Mouse (Mus musculus) adrenal gland, adult 18-20 months (tissue): ENCODE results near the gene Scnn1a. TPM values are rescaled to one million over a fixed set of nuclear protein-coding genes. Genes with fewer than 3 reads are reported as not detected.

Experiments
- DNase-seq, 2 experiments: peaks; one replicate each; pipeline ENCODE4 v3.0.0; 2021 to 2022; ENCODE audit warnings: low spot score in 2 of 2
- total RNA-seq, 2 experiments: library from RNA; stranded (reverse); gene quantifications; 1 replicate in 1 of 2; 2 replicates in 1 of 2; pipeline ENCODE4 v1.2.3; 2021

The Scnn1a gene
- total RNA-seq, 2 experiments from 2014 or later = 1.3 to 1.7 TPM

DNA sequence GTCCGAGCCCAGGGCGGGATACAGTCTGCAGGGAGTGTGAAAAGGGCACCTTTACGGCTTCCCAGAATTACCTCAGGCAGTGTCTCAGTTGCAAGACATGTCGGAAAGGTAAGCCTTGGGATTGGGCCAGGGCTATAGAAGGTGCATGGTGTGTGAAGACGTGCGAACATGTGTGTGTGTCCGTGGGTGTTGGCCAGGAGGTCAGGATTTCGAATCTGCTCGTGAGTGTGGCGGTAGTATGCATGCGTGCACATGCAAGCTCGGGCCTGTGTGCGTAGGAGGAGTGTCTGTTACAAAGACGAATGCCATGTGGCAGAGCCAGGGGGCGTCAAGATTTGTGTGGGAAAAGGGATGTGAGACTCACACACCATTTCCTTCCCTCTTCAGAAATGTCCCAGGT lies 36.9 kb downstream of the Scnn1a start:
- no peak for DNase-seq

DNA sequence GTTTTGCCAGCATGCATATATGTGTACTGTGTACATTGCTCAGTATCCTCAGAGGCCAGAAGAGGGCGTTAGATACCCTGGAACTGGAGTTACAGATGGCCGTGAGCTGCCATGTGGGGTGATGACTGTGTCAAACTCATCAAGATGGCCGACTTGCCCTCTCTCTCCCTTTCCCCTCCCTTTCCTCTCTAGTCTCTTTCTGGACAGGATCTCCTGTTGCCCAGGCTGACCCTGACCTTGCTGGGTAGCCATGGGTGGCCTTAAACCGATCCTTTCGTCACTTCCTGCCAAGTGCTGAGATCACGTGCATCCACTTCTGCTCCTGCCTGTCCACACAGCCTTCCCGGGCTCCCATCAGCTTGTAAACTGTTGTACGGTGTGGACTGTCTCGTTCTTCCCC lies 39.5 kb downstream of the Scnn1a start:
- no peak for DNase-seq

DNA sequence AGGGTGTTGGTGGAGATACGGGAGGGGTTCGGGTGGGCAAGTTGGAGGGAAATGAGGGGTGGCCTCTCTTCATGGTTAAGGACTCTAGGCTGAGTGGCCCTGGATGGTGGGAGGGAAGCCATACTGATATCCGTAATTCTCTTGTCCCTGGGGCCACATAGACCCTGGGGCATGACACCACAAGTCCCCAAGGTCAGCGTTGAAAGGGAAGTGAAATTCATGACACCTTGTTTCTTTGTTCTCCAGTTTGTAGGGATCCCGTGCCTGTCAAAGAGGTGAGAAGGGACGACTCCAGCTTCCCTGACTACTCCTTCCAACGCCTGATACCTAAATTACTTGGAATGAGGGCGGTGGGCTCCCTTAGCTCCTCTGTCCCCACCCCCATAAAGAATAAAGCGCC lies 40.4 kb downstream of the Scnn1a start:
- DNase-seq = no peak

DNA sequence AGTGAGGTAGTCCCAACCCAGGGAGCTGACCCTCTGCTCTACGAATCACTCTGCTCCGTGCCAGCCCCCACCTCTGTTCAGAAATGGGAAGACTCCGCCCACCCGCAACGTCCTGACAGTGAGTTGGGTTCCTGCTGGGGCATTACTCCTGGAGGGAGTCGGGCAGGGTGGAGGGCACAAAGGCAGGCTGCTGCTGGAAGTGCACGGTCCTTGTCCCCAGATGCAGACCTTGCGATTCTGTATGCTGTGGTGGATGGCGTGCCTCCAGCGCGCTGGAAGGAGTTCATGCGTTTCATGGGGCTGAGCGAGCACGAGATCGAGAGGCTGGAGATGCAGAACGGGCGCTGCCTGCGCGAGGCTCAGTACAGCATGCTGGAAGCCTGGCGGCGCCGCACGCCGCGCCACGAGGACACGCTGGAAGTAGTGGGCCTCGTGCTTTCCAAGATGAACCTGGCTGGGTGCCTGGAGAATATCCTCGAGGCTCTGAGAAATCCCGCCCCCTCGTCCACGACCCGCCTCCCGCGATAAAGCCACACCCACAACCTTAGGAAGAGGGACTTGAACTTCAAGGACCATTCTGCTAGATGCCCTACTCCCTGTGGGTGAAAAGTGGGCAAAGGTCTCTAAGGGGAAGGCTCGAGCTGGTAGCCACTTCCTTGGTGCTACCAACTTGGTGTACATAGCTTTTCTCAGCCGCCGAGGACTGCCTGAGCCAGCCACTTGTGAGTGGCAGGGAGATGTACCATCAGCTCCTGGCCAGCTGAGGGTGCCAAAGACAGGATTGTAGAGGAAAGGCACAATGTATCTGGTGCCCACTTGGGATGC lies 41.2 kb downstream of the Scnn1a start:
- peak in 1 of 2 experiments; percentile 44 for DNase-seq

DNA sequence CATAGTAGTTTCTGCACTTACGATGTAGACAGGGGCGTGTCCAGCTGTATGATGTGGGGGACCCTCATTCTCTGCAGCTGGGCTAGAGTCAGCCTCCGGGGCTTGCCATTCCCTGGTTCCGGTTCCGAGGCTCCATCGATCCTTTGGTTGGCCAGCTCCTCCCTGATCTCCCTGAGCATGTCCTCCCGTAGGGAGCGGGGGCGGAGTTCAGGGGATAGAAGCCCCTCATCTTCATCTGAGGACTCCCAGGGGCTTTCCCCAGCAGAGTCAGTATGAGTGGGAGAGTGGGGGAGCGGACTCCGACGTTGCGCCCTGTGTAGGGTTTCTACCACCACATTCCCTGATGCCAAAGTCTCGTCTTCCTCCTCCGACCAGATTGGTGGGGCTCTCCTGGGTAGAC lies 42.6 kb downstream of the Scnn1a start:
- DNase-seq = no peak

DNA sequence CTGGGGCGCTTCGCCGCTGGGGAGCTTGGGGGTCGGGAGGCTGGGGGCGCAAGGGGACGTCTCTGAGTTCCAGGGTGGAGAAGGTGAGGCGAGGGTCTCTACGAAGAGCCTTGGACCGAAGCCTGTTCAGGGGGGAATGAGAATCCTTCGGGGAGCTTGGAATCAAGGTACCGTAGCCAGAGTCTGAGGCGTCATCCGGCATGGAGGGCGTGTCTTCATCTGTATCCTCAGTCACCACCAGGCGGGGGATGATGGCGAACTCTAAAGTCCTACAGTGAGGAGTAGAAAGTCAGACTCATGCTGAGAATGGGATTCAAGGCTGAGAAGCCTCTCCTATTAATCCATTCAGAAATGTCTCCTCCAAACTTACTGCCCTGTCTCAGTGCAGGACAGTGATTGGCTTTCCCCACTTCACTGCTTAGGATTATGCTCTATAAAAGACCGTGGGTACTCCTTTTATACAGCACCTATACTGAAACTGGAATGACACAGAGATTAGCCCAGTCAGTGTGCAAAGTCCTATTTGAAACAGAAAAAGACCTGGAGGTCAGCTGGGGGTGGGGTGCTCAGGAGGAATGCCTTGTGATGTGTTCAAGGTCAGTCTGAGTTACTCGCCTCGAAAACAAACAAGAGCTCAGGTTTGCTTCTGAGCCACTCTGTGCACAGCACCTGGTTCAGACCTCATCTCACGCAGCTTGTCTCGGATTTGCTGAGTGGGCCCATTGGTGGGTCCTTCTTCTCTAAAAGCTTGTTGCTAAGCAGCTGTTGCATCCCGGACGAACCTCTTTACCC lies 43.2 kb downstream of the Scnn1a start:
- DNase-seq = no peak

DNA sequence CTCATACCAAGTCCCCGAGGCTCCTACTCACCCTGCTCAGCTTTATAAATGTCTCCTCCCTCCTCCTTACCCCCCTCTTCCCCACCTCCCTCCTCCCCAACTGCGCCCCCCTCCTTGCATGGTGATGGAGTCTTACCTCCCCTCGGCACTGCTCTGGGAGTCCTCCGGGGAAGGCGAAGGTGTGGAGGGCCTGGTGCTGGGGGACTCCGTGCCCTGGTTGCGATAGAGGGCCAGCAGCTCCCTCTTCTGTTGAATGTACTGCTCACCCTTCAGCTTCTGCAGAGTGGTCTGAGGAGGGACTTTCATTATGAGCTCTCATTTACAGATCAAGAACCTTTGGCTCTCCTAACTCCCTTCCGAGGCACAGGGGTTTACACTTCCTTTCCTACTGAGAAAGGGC lies 44.0 kb downstream of the Scnn1a start:
- DNase-seq = no peak

DNA sequence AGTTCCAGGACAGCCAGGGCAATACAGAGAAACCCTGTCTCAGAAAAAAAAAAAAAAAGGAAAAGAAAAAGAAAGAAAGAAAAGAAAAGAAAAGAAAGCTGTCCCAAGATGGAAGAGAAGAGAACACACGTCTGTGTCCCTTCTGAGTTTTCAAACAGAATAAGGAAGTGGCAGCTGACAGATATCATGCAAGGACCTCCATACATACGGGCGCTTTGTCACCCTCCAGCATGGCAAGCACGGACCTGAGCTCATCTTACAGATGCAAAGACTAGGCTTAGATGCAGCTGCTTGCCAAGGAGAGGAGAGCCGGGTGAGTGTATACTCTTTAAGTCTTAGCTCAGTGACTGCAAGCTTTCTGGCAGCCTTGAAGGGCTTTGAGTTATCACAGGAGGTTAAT lies 45.1 kb downstream of the Scnn1a start:
- DNase-seq = no peak

DNA sequence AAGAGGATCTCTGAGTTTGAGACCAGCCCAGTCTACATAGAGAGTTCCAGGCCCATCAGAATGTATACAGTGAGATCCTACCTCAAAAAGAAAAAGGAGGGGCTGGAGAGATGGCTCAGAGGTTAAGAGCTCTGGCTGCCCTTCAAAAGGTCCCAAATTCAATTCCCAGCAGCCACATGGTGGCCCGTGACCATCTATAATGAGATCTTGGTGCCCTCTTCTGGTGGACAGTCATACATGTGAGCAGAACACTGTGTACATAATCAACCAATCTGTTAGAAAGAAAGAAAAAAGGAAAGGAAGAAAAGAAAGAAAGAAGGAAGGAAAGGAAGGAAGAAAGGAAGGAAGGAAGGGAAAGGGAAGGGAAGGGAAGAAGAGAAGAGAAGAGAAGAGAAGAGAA lies 45.7 kb downstream of the Scnn1a start:
- no peak for DNase-seq

DNA sequence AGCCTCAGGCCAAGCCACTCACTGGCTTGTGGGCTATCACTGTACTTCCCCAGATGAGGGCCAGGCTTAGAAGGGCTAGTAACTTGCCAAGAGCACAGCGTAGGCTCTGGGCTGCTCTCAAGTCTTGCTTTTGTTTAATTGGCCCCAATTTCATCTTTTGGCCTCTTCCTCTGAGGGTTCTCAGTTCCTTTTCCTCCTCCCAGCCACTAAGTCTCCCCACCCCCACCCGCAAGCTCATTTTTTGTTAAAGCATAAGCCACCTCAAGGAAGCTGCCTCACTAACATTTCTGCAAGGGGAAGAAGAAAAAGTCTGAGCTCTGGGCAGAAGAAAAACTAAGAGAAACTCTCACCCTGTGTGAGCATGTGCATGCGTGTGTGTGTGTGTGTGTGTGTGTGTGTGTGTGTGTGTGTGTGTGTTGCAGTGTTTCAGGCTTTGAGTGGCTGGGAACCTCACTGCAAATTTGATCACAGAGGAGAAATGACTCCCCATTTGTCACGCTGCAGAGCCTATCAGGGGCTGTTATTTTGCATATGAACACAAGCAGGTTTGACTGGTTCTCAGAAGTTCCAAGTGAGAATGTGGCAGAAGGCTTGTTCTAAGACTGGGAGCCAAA lies 47.4 kb downstream of the Scnn1a start:
- no peak for DNase-seq

DNA sequence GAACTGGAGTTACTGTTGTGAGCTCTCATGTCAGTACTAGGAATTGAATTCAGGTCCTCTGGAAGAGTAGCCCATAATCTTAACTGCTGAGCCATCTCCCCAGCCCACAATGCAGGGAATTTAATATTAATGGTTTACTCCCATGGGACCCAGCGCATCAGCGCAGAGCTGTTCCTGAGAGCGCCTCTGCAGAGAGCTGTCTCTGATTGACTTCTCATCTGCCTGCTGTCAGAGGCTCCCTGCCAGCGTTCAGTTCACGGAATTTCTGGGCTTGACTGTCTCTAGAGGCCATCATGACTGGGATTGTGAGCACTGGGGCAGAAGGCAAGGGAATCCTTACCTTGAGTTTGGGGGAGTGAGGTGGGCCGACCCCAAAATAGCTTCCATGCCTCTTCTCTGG lies 56.6 kb downstream of the Scnn1a start:
- no peak for DNase-seq

DNA sequence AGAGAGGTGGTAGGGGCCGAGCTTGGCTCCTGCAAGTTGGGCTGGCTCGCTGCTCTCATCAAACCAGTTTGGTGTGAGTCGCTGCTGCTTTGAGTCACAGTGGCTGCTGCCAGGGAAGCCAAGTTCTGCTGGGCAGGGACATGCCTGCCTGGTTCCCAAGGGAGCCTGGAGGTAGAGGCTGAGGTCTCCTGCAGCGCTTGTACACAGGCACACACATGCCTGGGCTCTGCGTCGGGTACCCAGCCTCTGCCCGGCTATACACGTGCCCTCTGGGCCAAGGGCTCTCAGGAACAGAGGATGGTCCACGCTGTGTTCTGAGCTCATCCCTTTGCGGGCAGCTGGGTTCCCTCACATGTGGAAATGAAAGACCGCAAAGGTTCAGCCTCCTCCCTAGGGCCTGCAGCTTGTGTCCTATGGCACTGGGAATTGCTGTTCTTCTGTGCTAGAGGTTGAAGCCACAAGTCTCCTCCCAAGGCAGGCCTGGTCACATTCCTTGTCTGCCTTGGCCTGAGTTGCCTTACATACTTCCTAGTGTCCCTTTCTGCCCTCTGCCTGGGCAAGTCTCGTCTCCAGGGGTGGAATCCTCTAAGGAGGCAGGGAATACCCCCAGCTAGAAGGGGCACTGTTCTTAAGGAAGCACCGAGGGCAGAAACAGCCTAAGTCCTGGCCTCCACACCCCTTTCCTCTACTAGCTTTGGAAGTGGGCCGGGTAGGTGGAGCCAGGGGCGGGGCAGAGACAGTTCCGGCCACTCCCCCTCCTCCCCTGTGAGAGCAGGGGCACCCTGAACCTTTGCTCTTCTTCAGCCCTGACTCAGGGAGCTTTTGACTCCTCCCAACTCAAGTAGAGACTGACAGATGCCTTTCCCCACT lies 57.4 kb downstream of the Scnn1a start:
- peak; percentile 58 to 76 for DNase-seq

DNA sequence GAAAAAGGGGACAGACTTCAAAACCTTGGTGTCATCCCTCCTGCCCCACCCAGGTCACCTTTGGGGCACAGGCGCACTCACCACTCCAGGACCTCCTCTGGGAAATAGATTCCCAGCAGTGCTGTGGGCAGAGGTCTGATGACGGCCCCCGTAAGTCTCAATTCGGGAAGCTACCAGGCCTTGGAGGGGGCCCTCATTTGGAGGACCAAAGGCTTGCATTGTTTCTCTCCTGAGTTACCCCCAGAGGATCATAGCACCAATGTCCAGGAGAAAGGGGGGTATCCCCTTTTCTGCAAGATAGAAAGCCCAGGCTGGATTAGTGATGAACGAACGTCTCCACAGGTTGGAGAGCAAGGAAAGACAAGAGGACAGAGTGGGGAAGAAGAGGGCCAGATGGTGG lies 58.2 kb downstream of the Scnn1a start:
- DNase-seq = no peak

DNA sequence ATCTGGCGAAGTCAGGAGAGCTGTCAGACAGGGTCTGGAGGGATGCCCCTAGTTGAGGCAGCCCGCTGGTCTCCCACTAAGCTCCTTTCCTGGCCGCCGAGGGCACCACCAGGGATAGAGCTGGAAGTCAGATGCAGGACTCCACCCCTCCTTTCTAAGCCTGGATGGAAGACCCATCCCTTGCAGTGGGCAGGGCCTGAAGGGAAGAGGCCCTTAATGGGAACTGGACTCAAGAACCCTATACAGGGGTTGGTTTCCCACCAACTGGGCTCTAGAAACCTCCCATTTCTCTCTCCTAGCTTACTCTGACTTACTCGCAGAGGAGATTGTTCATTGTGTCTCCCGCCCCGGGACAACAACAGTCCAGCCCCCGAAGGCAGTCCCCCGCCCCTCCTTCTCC lies 59.3 kb downstream of the Scnn1a start:
- DNase-seq = no peak

DNA sequence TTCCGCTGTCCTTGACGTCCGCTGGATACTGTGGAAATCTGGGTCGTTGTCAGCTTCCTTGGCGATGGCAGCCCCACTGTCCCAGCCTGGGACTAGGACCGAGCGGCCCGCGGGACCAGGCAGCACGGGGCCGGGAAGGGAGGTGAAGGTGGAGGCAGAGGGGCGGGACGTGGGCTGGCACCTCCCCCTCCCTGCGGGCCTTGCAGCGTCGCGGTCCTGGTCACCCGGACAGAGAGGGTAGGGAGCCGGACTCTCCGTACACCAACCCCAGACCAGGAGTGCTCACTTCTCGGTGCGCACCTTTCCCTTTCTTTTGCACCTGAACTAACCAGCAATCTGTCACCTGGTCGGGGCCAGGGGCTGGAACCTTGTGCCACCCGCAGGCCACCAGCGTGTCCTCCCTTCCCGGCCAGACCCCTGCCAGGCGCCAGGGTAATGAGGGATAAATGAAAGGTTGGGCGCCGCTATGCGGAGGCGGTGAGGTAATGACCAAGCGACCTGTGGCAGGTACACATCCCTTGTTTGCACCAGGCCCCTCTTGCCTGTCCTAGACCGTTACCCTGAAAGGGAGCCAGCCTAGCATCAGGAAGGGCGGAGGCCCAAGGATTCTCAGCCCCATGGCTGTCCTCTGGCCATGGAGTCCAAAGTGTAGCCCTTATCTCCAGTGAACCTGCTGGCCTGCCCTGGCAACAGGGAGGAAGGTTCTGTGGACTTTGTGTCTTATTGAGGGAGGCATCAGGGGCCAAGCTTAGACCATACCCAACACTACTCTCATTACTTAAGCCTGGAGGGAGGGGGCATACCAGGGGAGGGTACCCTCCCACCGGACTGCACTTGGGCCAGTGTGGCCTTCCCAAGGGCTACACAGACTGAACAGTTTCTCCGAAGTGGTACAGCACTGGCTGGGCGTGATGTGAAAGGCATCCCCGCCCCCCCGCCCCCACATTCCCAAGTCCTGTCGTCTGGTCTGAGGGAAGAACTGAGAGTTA lies 60.2 kb downstream of the Scnn1a start, which contains the start of gene Plekhg6:
TSS of gene Plekhg6 (minus strand) at position 422 of the 989 bp plus-strand sequence.
- DNase-seq = no peak

DNA sequence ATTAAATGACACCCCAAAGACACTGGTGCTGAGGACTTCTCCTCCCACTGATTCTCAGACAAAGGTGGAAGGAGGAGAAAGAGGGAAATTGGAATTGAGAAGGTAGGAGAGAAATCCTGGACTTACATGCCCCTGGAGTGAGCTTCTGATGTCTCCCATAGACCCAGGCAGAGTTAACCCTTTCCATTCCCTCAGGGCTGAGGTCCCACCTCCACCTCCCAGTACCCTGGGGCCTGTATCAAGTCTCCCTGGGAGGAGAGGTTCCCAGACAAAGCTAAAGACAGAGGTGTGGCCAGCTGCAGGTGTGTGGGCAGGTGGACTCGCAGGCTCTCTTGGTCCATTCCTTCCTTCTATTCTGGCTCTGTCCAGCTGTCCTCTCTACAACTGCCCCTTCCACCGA lies 61.6 kb downstream of the Scnn1a start:
- no peak for DNase-seq

DNA sequence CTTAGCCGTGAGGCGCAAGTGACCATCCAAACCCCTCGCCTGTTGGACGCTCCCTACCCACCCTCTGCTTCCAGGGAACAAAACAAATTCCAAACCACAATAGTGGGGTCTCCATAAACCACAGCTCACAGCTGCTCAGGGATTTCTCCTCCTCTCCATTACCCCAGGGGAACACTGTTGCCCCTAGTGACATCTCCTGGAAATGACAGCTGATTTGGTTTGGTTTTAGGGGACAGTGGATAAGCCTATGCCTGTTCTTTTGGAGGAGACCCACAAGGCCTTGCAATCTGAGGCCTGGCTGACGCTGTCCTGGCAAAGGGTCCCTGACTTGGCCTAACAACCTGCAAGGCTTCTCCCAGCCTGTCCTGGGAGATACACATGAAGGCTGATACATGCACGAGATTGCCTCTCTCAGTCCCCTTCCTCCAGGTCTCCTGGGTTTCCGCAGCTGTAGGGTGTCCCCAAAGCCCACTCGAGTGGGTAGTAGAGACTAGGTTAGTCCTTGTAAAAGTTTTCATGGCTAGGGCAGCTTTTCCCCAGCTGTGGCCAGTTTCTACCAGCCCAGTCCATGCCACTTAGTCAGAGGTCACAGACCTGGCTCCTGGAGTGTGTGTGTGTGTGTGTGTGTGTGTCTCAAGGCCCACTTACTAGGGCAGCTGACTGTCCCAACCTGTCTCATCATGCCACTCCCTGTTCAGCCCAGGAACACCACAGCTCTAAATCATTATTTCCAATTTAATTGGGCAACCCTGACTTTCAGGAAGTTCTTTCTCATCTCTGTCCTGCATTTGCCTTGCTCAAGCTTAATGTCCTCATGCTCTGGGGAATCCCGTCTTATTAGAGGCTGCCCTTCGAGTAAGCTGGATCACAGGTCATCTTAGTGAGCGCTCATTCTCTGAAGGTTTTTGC lies 64.9 kb downstream of the Scnn1a start:
- no peak for DNase-seq

DNA sequence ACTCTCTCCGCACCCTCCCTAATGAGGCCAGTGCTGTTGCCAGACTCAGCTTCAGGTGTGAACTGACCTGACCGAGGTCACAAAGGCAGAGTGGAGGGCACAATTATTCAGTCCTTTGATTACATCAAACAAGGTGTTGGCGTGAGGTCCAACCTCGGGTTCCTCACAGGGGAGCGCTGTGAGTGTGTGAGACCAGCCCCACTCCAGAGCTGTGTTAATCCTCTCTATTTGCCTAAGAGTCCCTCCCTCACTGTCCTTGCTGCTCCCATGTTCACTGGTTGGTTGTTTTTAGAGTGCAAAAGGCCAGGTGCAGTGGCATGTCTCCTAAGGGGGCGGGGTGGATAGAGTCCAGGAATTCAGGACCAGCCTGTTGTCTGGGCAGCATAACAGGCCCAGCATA lies 65.6 kb downstream of the Scnn1a start:
- no peak for DNase-seq

DNA sequence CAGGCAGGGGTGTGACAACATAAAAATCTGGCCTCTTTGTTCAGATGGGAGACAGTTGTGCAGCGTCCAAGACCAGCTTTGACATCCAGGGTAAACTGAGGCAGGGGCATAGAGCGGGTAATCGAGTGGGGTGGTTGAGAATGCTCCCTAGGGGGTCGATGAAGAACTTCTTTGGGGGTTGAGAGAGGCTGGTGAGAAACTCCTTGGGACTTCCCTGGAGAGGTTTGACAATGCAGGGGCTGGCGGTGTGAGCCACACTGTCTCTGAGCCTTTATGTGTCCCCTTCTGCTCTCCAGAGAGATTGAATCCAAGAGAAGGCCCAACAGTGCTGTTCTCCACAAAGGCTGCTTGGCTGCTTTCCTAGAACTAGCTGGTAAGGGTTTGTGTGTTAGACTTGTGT lies 69.4 kb downstream of the Scnn1a start:
- DNase-seq = no peak
